Mouse (Mus musculus) megakaryocyte, embryonic 14.5 days (primary cell): Measurements from ENCODE around the gene Ace3.

Experiments used
- FLI1 ChIP-seq: IDR thresholded peaks from 2 replicates; pipeline ENCODE4 v1.6.1; 2012; ENCODE audit warnings: low read length, inconsistent platforms, mixed read lengths
- GATA1 ChIP-seq: IDR thresholded peaks from 3 replicates; pipeline ENCODE4 v1.6.1; 2012; ENCODE audit warnings: mixed read lengths, low read length, inconsistent platforms, borderline replicate concordance

- TF ChIP-seq FLI1, result no peak
- TF ChIP-seq GATA1, result no peak
Observed at GRCm38 (mm10) chr11:105984452-105984851, 10.0 kb upstream of the Ace3 start.
